Mouse (Mus musculus) liver, adult (tissue): Measurements from ENCODE around the gene Srrm1.

Experiments
- GATA4 ChIP-seq: IDR thresholded peaks from 2 replicates; pipeline ENCODE4 v1.6.1; 2014; ENCODE audit warnings: mild to moderate bottlenecking, low read length; ENCODE audit not compliant: insufficient replicate concordance

Srrm1 gene

GRCm38 (mm10) chr4:135271881-135272616 is 81.1 kb downstream of the Srrm1 start:
- no peak for TF ChIP-seq GATA4

GRCm38 (mm10) chr4:135271419-135271828 is 81.7 kb downstream of the Srrm1 start:
- TF ChIP-seq GATA4: no peak
